Mouse (Mus musculus) testis, adult 2 months (tissue): ENCODE data around the gene Kcnj12.

ENCODE experiments used
- CTCF ChIP-seq: fragments of 200-500 bp; IDR thresholded peaks from 2 replicates; pipeline ENCODE4 v1.5.1; 2012; ENCODE audit warnings: low read depth, mild to moderate bottlenecking, inconsistent platforms, low read length, moderate library complexity; ENCODE audit not compliant: control insufficient read depth, insufficient read depth, insufficient replicate concordance
- POLR2A ChIP-seq: fragments of 200-500 bp; IDR thresholded peaks from 2 replicates; pipeline ENCODE4 v1.6.1; 2012; ENCODE audit warnings: low read depth, mild to moderate bottlenecking, inconsistent platforms, low read length, moderate library complexity; ENCODE audit not compliant: control insufficient read depth

DNA sequence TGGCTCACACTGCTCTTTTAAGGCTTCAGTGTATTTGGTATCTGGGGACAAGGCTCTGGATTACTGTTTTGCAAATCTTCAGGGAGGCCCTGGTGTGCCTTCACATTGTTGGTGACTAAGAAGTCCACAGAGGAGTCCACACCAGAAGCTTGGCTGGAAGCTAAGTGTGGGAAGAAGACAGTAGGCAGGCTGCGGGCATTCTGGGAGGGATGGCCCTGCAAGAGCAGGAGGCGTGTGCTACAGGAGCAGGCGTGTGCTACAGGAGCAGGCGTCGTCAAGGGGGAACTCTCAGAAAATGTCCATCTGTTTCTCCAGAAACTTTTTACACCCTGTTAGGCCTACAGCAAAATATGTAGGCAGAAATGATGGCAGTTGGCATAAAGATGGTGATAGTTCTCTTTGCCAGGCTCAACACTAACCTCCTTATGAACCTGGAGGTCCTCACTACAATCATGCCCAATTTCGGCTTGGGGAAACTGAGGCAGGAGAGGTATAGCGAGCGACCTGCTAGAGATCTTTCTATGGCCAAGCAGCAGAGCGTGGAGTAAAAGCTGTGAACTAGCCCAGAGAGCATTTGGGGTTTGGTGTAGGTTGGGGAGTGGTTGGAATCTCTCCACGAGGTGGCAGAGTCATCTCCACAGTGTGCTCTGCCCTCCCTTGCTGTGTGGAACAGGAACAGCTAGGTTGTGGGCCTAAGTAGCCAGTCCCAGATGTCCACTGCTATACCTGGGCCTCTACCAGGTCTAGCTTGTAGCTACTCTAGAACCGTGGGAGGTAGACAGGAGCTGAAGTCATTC, 18.7 kb downstream of the Kcnj12 start:
- TF ChIP-seq POLR2A (no peak), CTCF (no peak)
